Mouse (Mus musculus): ENCODE measurements around the gene Cox6b1. TPM values are rescaled to one million over a fixed set of nuclear protein-coding genes. Genes with fewer than 3 reads are reported as not detected.

Cox6b1 gene
- 581 TPM for polyA plus RNA-seq (2017; shearing (Covaris generic))

GRCm38 (mm10) chr7:30625530-30626384 is at the start of gene Cox6b1:
Gene Cox6b1, minus strand, starts transcription at chr7:30626151.

GRCm38 (mm10) chr7:30671480-30671879 is 45.5 kb upstream of the Cox6b1 start, which contains the start of gene Pmis2:
Gene Pmis2, minus strand, starts transcription at chr7:30671605.

DNA sequence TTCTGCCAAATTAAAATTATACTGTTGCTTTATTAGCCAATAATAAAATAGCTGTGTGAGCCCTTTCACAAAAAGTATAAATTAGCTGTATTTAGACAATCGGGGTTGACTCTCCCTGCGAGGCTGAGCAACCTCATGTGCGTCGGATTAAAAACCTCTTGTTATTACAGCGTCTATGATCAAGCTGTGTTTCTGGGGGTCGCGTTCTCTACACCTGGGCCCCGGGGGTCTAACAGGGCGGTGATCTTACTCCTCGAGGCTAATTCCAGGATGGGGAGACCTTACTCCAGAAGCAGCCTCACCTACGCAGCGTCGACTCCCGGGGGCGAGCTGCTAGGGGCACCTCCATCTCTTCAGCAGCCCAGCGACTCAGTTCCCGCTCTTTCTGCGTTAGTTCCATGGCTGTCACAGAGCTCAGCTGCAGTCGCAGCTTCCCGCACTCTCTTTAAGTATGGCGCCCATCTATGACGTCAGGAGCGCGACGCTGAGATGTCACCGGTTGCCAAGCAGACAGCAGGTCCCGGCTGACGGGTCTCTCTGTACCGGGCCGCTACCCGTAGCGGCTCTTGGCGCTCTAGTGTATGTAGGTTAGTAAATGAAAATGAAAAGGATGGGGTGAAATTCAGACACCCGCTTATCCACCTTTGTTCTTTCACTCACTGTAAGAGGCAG is 38.7 kb upstream of the Cox6b1 start, which contains the start of gene Haus5:
Haus5 (minus strand) TSS at position 466 of the 672 bp plus-strand sequence.

GRCm38 (mm10) chr7:30649591-30650540 is 23.9 kb upstream of the Cox6b1 start, which contains the start of gene Rbm42:
Gene Rbm42, minus strand, starts transcription at chr7:30650317.

GRCm38 (mm10) chr7:30635752-30636151 is 9.8 kb upstream of the Cox6b1 start, which contains the start of gene Etv2:
Gene Etv2, minus strand, starts transcription at chr7:30635852.

GRCm38 (mm10) chr7:30612654-30613402 is 13.1 kb downstream of the Cox6b1 start, which contains the start of gene Upk1a:
Gene Upk1a, minus strand, starts transcription at chr7:30612847.

GRCm38 (mm10) chr7:30598786-30599185 is 27.2 kb downstream of the Cox6b1 start, which contains the start of gene Zbtb32:
Gene Zbtb32, minus strand, starts transcription at chr7:30598909.

DNA sequence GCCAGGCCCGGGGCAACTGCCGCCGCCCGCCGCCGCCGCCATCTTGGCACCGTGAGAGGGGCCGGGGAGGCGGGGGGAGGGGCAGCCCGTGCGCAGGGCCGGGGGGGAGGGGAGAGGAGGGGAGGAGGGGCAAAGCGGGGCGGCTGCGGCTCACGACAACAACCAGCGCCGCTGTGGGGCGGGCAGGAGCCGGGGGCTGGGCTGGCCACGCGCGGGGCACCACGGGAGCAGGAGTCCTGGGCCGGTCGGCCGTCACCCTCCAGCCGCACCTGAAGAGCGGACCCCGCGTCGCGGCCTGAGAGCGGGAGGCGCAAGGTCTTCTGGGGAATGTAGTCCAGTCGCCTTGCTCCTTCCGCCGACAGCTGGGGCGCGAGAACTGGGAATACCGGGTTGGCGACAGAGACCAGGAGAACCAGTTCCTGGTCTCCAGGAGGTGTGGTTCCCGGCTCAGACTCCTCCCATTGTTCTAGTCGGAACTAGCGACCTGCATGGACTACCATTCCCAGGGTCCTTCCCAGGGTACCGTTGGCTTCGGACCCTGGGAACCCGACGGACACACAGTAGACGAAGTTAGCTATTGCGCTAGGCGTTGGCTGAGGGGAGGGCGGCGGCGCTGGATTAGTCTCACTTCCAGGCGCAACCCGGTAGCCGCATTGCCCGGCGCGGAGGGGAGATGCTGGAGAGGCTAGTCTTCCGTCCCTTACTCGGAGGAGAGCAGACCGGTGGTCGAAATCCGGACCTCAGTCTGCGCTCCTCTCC is 37.1 kb downstream of the Cox6b1 start, which contains the start of gene Kmt2b:
Kmt2b (minus strand) TSS at position 51 of the 759 bp plus-strand sequence.

Other genes starting within 250 kb of the Cox6b1 start
- 5.5 TPM for gene Tyrobp, start 212.4 kb downstream of the Cox6b1 start, polyA plus RNA-seq (2017; shearing (Covaris generic))
- 409 TPM for gene Hcst, start 206.3 kb downstream of the Cox6b1 start, polyA plus RNA-seq (2017; shearing (Covaris generic))
- 99.8 TPM for gene Nfkbid, start 204.4 kb downstream of the Cox6b1 start, polyA plus RNA-seq (2017; shearing (Covaris generic))
- 17.8 TPM for gene Aplp1, start 180.6 kb downstream of the Cox6b1 start, polyA plus RNA-seq (2017; shearing (Covaris generic))
- gene Kirrel2, start 168.5 kb downstream of the Cox6b1 start, polyA plus RNA-seq (2017; shearing (Covaris generic)): not detected
- not detected for gene Nphs1, start 167.8 kb downstream of the Cox6b1 start, polyA plus RNA-seq (2017; shearing (Covaris generic))
- not detected for gene Prodh2, start 132.5 kb downstream of the Cox6b1 start, polyA plus RNA-seq (2017; shearing (Covaris generic))
- gene Arhgap33, start 91.1 kb downstream of the Cox6b1 start, polyA plus RNA-seq (2017; shearing (Covaris generic)): 1.2 TPM
- gene Hspb6, start 74.0 kb downstream of the Cox6b1 start, polyA plus RNA-seq (2017; shearing (Covaris generic)): 4.2 TPM
- 9.9 TPM for gene Proser3, start 73.9 kb downstream of the Cox6b1 start, polyA plus RNA-seq (2017; shearing (Covaris generic))
- gene Lin37, start 66.3 kb downstream of the Cox6b1 start, polyA plus RNA-seq (2017; shearing (Covaris generic)): 89.4 TPM
- gene U2af1l4, start 62.9 kb downstream of the Cox6b1 start, polyA plus RNA-seq (2017; shearing (Covaris generic)): 47.2 TPM
- 86.6 TPM for gene Gm49396, start 62.8 kb downstream of the Cox6b1 start, polyA plus RNA-seq (2017; shearing (Covaris generic))
- gene Psenen, start 62.5 kb downstream of the Cox6b1 start, polyA plus RNA-seq (2017; shearing (Covaris generic)): 217 TPM
- gene Igflr1, start 60.7 kb downstream of the Cox6b1 start, polyA plus RNA-seq (2017; shearing (Covaris generic)): 150 TPM
- 15.9 TPM for gene Kmt2b, start 37.4 kb downstream of the Cox6b1 start, polyA plus RNA-seq (2017; shearing (Covaris generic))
- 11.7 TPM for gene Zbtb32, start 27.2 kb downstream of the Cox6b1 start, polyA plus RNA-seq (2017; shearing (Covaris generic))
- 0.83 TPM for gene Upk1a, start 13.3 kb downstream of the Cox6b1 start, polyA plus RNA-seq (2017; shearing (Covaris generic))
- not detected for gene Etv2, start 9.7 kb upstream of the Cox6b1 start, polyA plus RNA-seq (2017; shearing (Covaris generic))
- gene Rbm42, start 24.2 kb upstream of the Cox6b1 start, polyA plus RNA-seq (2017; shearing (Covaris generic)): 204 TPM
- 37.3 TPM for gene Haus5, start 38.8 kb upstream of the Cox6b1 start, polyA plus RNA-seq (2017; shearing (Covaris generic))
- gene Pmis2, start 45.5 kb upstream of the Cox6b1 start, polyA plus RNA-seq (2017; shearing (Covaris generic)): not detected
- gene 2200002J24Rik, start 72.8 kb upstream of the Cox6b1 start, polyA plus RNA-seq (2017; shearing (Covaris generic)): not detected
- not detected for gene Atp4a, start 86.1 kb upstream of the Cox6b1 start, polyA plus RNA-seq (2017; shearing (Covaris generic))
- 116 TPM for gene Tmem147, start 103.4 kb upstream of the Cox6b1 start, polyA plus RNA-seq (2017; shearing (Covaris generic))
- gene Gapdhs, start 117.5 kb upstream of the Cox6b1 start, polyA plus RNA-seq (2017; shearing (Covaris generic)): 0.36 TPM
- gene Sbsn, start 125.3 kb upstream of the Cox6b1 start, polyA plus RNA-seq (2017; shearing (Covaris generic)): 1.1 TPM
- gene Dmkn, start 137.6 kb upstream of the Cox6b1 start, polyA plus RNA-seq (2017; shearing (Covaris generic)): not detected
- not detected for gene Krtdap, start 161.7 kb upstream of the Cox6b1 start, polyA plus RNA-seq (2017; shearing (Covaris generic))
- 0.26 TPM for gene Ffar2, start 197.6 kb upstream of the Cox6b1 start, polyA plus RNA-seq (2017; shearing (Covaris generic))
- gene Ffar3, start 230.0 kb upstream of the Cox6b1 start, polyA plus RNA-seq (2017; shearing (Covaris generic)): not detected
- 0.07 TPM for gene Ffar1, start 235.4 kb upstream of the Cox6b1 start, polyA plus RNA-seq (2017; shearing (Covaris generic))